Mouse (Mus musculus) layer of hippocampus, postnatal 14 days (tissue): ENCODE results near the gene Gabrb1. TPM values are rescaled to one million over a fixed set of nuclear protein-coding genes. Genes with fewer than 3 reads are reported as not detected.

ENCODE experiments used
- total RNA-seq, 2 experiments: library from RNA; stranded (reverse); gene quantifications; 2 replicates each; pipeline ENCODE4 v1.2.3; 2021

Gene Gabrb1
- total RNA-seq, 2 experiments from 2014 or later = 119 to 126 TPM

Other genes with a start within 250 kb of the Gabrb1 start
- not detected for gene Cox7b2, start 109.9 kb upstream of the Gabrb1 start, total RNA-seq
- gene Gabra4, start 195 bp downstream of the Gabrb1 start, total RNA-seq = 10 to 100 TPM; 59.2 to 63.5 TPM